Mouse (Mus musculus) urinary bladder, postnatal 4 days (tissue): ENCODE results near the gene Wwox.

ENCODE experiments used
- DNase-seq, 2 experiments: peaks; one replicate each; pipeline ENCODE4 v3.0.0; 2021 to 2022; ENCODE audit warnings: low spot score in 2 of 2

Wwox gene

GRCm38 (mm10) chr8:115330671-115331070 is 891.2 kb downstream of the Wwox start:
- DNase-seq: no peak

GRCm38 (mm10) chr8:115333972-115334371 is 894.5 kb downstream of the Wwox start:
- no peak for DNase-seq

- DNase-seq: no peak
Observed at GRCm38 (mm10) chr8:115336361-115336760, 896.9 kb downstream of the Wwox start.

- DNase-seq: no peak
Observed at GRCm38 (mm10) chr8:115348704-115349103, 909.2 kb downstream of the Wwox start.

- no peak for DNase-seq
Observed at GRCm38 (mm10) chr8:115350707-115351106, 911.3 kb downstream of the Wwox start.

GRCm38 (mm10) chr8:115357663-115358335 is 918.3 kb downstream of the Wwox start:
- DNase-seq: peak in 1 of 2 experiments; percentile 24

- DNase-seq: no peak
Observed at GRCm38 (mm10) chr8:115358481-115358880, 919.0 kb downstream of the Wwox start.

- DNase-seq: no peak
Observed at GRCm38 (mm10) chr8:115359701-115360100, 920.2 kb downstream of the Wwox start.

GRCm38 (mm10) chr8:115362518-115362917 is 923.1 kb downstream of the Wwox start:
- no peak for DNase-seq

GRCm38 (mm10) chr8:115374957-115375356 is 935.5 kb downstream of the Wwox start:
- DNase-seq: no peak

GRCm38 (mm10) chr8:115375361-115376047 is 936.0 kb downstream of the Wwox start:
- DNase-seq: no peak

GRCm38 (mm10) chr8:115377321-115377720 is 937.9 kb downstream of the Wwox start:
- no peak for DNase-seq

- no peak for DNase-seq
Observed at GRCm38 (mm10) chr8:115380017-115380416, 940.6 kb downstream of the Wwox start.

- no peak for DNase-seq
Observed at GRCm38 (mm10) chr8:115390921-115391504, 951.6 kb downstream of the Wwox start.

- no peak for DNase-seq
Observed at GRCm38 (mm10) chr8:115395840-115396239, 956.4 kb downstream of the Wwox start.

GRCm38 (mm10) chr8:115397981-115398380 is 958.5 kb downstream of the Wwox start:
- no peak for DNase-seq

- DNase-seq: no peak
Observed at GRCm38 (mm10) chr8:115400013-115400720, 960.7 kb downstream of the Wwox start.
